Mouse (Mus musculus) frontal cortex, postnatal 25 days (tissue): ENCODE data around the gene Gtf2h3.

Experiments used
- DNase-seq, 2 experiments: peaks; one replicate each; pipeline ENCODE4 v3.0.0; 2022; ENCODE audit warnings: low spot score in 2 of 2

The Gtf2h3 gene

GRCm38 (mm10) chr5:124636694-124637093 lies 57.8 kb downstream of the Gtf2h3 start:
- DNase-seq = no peak

GRCm38 (mm10) chr5:124637300-124637699 lies 58.4 kb downstream of the Gtf2h3 start:
- peak in 1 of 2 experiments; percentile 15 for DNase-seq

DNA sequence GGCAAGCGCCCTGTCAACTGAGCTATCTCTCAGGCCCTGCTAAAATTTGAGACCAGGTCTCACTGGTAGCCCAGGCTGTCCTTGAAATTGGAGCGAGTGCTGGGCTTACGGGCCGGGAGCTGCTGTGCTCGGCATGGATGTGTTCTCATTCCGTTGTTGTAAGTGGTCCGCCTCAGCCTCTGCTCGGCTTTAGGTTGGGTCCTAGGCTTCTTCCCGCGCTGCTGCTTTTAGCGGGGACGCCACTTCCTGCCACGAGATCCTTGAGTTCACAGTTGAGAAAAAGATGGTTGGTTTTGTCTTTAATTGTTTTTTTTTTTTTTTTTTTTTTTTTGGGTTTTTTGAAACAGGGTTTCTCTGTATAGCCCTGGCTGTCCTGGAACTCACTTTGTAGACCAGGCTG lies 58.9 kb downstream of the Gtf2h3 start:
- DNase-seq = no peak
